Mouse (Mus musculus): ENCODE results near the gene Klf12.

Gene Klf12

DNA sequence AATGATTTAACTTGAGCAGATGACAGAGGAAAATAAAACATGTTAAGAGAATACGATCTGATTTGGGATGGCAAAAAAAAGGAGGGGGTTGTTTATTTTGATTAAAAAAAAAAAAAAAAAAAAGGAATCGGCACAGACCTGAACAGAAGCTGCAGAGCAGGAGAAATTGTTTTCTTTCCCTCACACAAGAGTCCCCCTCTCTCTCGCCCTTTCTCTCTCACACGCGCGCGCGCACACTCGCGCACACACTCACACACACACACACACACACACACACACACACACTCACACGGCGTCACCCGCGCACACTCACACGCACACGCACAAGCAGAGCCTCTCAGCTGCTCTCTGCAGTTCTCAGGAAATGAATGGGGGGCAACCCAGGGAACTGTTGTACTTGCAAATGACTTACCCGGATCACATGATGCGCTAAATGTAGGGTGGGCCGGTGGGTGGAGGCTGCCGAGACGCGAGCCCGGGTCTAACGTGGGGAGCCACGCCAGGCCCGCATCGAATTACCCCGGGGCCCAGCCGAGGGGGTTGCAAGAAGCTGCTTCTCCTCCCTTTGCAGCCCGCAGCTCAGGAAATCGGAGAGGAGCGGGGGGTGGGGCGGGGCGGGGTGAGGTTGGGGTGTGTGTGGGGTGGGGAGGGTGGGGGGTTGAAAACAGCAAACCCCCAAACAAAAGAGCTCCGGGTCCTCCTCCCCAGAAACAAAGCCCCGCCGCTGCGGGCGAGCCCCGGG lies at the start of gene Klf12:
Gene Klf12, minus strand, starts transcription at position 561 of the 742 bp plus-strand sequence.
- peak; percentile 40; the same call in 1 of the 2 replicates for ATAC-seq (ENCODE audit: insufficient number of reproducible peaks, low FRiP score, low TSS enrichment)

DNA sequence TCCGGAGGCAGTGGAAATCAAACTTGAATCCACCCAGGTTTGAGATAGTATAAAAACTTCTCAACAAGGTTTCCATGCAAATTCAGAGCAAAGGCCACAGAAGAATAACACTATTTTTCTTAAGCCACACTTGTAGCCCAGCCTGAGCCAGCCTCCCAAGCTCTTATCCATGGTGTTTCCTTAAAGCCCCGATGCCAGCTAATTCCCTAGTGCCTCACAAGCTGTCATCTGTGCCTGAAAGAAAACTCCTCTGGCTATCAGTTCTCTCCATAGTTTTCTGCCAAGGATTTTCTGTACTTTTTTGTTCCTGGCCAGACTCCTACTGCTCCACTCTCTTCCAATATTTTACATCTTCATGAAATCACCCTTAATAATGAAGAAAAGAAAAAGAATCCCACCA lies 48.9 kb upstream of the Klf12 start:
- ATAC-seq (ENCODE audit: insufficient number of reproducible peaks, low FRiP score, low TSS enrichment) = no peak

DNA sequence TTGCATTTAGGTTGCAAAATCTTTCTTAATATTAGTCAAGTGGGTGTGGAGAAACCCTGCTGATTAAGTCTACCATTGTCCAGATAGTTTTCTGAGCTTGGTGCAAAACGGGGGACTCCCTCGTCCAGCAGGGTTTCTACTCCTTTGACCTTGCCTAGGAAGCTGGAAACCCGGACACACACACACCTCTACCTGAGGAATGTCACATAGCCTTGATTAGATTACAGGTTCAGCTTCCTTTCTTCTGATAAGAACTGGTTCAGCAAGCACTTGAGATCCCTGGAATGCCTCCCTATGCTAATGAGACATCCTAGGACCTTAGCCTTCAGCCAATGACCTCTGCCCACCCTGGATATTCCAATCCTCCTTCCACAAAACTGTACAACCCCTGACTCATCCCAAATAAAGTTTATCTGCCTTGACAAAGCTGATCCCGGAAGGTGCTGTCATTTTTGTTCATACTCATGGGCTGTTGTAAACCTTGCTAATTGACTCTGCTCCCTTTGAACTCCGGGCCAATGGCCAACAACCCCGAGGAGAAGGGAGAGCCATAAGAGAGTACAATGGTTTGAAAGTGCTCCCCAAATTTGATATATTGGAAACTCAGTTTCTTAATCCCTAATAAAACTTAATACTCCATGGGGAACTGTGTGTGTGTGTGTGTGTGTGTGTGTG lies 44.3 kb upstream of the Klf12 start:
- no peak for ATAC-seq (ENCODE audit: insufficient number of reproducible peaks, low FRiP score, low TSS enrichment)

DNA sequence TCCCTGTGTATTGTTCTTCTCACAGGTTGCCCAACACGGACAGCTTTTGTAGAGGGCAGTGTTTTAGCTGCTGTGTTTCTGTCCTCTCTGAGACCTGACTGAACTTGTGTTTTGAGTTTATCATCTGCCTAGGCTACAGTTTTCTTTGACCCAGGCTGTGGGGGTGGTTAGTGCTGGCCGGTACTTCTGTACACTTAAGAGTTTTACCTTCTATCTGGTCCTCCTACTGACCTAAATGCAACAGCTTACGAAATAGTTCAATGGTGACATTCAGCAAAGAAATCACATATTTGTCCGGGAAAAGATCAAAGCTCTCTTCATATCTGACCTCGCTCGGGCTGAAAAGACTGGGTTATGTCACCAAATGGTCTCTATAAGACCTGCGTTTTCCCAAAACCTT lies 39.8 kb upstream of the Klf12 start:
- ATAC-seq (ENCODE audit: insufficient number of reproducible peaks, low FRiP score, low TSS enrichment) = no peak

DNA sequence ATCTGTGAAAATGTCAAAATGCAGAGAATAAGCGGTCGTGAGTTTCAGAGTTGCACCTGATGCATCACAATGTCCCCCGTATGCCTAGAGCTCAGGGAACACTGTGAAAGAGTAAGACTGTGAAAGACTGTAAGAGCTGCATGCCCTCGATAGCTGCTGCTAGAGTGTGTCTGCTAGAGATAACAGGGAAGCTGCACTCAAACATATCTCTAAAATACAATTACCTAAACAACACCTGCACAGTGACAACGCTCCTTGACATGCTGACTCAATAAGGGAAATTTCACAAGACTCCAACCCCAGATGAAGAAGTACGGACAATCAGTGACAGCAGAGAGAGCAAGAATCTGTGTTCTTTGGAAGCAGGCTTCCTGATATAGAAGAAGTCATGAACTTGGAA lies 37.5 kb upstream of the Klf12 start:
- no peak for ATAC-seq (ENCODE audit: insufficient number of reproducible peaks, low FRiP score, low TSS enrichment)

DNA sequence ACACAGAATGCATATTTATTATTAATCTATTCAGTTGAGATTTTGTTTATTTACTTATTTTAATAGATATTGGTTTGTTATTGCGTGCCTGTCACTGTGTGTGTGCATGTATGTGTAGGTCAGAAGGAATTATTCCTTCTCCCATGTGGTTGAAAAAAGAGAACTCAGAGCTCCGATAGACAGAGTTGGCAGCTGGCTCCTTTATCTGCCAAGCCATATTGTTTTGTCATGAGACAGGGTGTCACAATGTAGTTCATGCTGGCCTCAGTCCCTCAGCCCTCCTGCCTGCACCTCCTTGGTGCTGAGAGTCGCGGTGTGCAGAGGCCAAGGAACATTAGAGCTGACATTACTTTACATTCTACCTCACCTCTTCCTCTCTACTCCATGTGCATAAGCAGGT lies 32.3 kb upstream of the Klf12 start:
- ATAC-seq (ENCODE audit: insufficient number of reproducible peaks, low FRiP score, low TSS enrichment) = no peak

DNA sequence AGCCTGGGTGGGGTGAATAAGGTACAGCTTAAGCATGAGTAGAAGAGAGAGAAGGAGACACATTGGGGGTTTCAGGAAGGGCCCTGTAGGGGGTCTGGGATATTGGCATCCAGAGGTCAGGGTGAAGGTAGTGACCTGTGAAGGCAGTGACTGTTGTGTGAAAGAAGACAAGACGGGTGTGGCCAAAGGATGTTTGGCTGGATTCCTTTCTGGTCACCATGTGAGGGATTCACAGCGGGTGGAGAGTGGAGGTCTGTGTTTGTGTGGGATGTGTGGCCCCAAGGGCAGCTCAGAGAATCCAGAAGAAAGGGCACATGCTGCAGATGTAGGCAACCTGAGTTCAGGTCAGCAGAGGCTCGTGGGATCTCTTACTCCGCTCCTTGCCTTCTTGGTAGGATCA lies 29.6 kb upstream of the Klf12 start:
- ATAC-seq (ENCODE audit: insufficient number of reproducible peaks, low FRiP score, low TSS enrichment) = no peak

DNA sequence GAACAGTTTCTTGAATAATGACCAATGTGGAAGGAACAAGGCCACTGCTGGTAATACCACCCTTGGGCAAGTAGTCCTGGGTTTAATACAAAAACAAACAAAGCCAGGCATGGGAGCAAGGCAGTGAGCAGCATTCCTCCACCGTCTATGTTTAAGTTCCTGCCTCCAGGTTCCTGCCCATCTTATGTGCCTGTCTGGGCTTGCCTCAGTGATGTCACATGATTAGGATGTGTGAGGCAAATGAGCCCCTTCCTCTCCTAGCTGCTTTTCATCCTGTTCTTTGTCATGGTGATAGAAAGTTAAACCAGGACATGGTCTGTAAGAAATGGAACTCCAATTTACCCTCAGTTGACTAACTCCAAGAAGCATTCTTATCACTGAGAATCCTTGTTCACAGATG lies 16.4 kb upstream of the Klf12 start:
- ATAC-seq (ENCODE audit: insufficient number of reproducible peaks, low FRiP score, low TSS enrichment) = no peak

DNA sequence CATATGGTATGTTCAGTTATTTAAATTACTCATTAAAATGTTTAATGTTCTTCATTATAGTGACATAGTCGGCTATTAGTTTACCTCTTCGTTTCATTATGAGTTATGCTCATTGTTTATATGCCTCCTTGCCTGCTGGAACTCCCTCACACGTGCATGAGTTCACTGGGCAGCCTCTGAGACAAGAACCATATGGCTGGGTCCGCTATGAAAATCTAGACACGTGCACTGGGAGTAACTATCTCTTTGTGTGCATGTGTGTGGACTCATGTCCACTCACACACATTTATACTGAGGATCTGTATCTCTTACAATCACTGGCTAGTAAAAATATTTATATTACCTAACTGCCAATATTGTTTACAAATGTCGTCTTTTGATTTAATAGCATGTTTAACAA lies 14.4 kb upstream of the Klf12 start:
- no peak for ATAC-seq (ENCODE audit: insufficient number of reproducible peaks, low FRiP score, low TSS enrichment)

DNA sequence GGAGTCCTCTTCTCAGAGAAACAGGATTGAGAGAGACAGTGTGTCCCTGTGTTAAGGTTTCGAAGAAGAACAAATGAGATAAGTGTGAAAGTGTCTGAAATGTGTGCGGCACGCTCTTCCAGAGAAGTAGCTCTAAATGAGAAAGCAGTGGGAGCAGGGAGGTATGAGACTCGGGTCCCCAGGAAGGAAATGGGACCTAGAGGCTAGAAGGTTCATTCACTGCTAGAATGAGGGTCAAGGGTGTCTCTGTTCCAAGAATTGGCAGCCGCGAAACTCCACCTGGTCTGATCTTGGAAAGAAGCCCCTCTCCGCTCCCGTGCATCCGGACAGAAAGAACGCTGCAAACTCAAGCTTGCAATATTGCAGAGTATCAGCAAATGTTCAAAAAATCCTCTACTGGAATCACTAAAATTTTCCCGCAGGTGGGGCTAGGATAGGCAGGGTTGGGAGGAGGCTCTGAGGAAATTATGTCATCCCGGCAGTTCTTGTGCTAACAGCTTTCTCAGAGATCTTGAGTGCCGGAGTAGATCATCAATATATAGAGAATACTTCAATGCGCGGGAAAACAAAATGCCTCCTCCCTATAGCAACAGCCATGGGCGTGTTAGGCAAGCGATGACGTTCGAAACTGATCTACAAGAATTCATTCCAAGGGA lies 2.2 kb upstream of the Klf12 start:
- no peak for ATAC-seq (ENCODE audit: insufficient number of reproducible peaks, low FRiP score, low TSS enrichment)

DNA sequence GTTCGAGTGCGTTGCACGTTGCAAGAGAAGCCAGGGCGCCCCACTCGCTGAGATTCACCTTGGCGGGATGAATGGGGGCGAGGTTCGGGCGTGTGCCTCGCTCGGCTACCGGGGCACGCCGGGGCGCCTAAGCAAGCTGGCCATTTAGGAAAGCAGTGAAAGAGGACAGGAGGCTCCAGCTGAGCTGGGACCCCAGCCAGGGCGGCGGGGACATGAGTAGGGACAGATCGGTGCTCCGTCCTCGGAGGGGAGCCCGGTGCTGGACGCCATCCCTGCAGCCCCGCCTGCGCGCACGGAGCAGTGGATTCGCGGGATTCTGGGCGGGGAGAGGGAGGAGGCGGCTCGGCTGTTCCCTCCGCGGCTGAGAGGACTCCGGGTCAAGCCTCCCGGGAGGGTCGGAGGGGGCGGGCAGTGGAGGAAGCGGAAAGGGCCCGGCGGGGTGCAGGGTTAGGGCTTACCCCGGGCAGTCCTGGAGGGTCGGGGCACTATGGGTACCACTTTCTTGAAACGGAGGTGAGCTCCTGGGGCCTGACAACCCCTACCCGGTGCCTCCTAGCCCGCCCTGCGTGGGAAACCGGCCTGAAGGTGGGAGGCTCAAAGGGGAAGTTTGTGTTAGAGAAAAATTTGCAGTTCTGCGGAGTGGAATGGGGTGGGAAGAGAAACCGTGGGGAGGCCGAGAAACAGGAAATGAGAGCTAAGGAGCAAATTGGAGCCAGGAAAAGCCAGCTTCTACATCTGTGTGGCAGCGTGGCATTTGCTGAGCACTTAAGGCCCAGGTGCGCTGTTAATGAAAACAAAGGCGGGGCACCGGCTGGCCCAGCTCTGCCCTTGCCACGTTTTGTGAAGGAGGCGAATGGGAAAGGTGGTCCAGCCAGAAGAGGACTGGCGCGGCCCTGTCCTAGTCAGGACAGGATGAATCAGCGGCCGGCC lies 1.4 kb upstream of the Klf12 start:
- ATAC-seq (ENCODE audit: insufficient number of reproducible peaks, low FRiP score, low TSS enrichment) = peak; percentile 74

DNA sequence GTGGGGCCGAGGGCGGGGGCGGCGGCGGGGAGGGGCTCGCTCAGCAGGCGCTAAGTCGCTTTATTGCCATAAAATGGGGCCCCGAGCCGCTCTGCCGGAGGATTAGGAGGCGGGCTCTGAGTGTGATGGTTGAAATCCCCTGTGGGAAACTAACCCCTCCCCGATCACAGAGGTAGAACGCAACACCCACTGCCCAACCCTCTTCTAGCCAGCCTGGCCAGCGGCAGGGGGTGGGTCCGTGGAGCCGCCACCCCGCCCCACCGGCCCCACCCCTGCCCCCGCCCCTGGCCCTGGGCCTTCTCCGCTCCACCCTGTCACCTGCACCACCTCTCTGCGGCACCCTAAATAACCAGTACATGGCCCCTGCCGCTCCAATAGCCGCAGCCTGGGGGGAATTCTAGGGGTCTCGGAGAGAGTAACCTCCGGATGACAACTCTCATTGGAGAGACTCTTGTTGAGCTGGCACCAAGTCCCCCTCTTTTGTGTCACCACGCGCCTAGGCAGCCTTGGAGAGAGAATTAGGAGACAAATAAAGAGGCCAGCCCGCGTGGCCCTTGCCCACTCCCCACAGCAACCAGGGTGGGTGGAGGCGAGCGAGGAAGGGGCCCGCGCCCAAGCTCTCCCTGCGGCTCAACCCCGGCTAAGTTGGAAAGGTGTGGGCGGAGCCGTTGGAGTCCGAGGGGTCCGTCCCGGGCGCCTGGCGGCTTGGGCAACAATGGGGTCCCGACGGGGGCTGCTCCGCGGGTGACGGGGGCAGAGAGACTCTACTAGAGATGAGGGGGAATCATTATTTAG lies 579 bp upstream of the Klf12 start:
- peak; percentile 41 for ATAC-seq (ENCODE audit: insufficient number of reproducible peaks, low FRiP score, low TSS enrichment)

DNA sequence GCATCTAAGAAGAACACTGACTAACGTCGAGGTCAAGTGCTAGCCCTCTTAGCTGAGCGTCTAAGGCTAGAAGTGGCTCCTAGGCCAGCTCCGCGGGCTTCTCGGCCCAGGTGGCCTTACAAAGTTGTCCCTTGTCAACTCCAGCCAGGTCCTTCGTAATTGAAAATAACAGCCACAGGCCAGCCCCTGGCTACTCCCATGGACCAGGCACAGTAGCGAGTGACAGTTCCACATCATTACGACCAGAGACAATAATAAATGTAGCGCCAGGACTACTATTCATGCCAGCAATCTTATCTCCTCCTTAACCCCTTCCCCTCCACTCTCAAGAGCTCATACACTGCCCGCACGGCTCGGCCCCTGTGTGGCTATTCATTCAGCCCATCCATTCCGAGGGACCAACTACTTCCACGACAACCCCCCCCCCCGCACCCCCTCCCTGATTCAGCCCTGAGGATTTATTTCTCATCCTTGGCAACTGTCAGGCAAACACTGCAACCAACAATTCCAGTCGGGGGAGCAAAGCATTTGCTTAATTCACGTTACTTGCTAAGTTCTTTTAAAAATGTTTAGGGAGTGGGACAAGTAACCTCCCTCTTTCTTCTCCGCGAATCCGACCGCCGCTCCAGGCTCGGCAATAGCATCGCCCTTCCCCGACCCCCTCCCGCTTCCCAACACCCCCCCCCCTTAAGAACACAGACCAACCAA lies 914 bp downstream of the Klf12 start:
- ATAC-seq (ENCODE audit: insufficient number of reproducible peaks, low FRiP score, low TSS enrichment) = 0 out of 2 replicates have a peak, but pooled peaks have one; percentile 3

DNA sequence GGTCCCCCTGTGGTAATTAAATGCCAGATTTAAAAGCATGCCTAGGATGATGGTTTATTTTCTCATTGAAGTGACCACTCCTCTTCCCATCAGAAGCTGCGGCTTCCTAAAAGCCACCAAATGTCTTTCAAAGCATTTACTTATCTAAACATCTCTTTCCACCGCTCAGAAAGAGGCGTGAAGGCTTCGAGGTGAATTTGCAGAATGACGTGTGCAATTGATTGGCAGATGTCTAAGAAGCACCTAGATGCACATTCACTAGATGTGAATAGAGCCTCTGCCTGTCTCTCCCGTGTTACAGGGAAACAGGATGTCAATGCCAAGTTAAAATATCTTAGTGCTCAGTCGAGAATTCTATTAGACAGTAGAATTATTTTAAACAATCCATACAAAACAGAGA lies 1.8 kb downstream of the Klf12 start:
- no peak for ATAC-seq (ENCODE audit: insufficient number of reproducible peaks, low FRiP score, low TSS enrichment)

DNA sequence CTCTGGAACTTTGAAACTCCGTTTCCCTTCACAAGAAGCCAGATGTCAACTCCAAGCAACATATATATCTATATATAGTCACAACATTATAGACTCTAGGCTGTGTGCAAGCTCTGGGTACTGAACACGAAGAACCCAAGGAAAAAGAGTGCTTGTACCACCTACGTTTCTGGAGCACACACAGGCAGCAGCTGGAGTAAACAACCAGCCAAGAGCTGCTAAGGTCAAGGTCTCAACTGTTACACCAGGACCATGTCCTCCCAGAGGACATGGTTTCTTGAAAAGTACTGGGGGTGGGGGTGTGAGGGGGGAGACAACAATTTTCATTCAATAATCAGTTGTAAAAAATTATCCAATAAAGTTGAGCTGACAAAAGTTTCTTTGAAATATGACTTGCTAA lies 2.7 kb downstream of the Klf12 start:
- no peak for ATAC-seq (ENCODE audit: insufficient number of reproducible peaks, low FRiP score, low TSS enrichment)

DNA sequence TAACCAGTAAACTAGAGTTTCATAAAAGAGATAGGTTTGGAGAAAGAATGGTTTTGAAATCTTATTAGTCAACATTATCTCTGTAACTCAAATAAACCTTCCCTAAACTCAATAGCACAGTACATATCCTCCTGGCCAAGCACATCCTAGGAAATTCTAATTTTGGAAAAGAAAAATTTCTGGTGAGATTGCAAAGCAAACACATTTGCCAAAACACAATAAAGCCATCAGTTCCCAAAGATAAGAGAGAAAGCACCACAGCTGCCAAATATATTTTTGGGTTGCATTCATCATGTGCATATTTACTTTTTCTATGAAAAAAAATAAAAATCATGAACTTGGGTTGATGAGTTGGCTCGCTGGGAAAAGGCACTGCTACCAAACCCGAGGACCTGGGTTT lies 10.3 kb downstream of the Klf12 start:
- no peak for ATAC-seq (ENCODE audit: insufficient number of reproducible peaks, low FRiP score, low TSS enrichment)

DNA sequence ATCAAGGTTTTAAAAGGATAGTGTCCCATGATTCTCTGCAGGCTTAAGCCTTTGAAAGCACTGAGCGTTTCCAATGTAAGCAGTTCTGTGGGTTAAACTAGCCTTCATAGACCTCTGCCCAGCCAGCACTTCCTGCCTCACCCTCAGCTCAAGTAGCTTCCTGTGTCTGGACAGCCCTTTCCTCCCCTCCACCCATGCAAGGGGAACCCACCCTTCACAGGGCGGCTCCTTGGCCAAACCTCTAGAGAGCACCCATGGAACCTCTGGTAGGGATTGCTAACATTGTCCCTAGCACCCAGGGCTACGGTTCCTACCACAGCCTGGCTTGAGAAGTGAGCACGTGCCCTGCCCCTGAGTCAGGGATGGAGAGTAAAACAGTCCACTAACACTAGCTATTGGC lies 23.9 kb downstream of the Klf12 start:
- no peak for ATAC-seq (ENCODE audit: insufficient number of reproducible peaks, low FRiP score, low TSS enrichment)

DNA sequence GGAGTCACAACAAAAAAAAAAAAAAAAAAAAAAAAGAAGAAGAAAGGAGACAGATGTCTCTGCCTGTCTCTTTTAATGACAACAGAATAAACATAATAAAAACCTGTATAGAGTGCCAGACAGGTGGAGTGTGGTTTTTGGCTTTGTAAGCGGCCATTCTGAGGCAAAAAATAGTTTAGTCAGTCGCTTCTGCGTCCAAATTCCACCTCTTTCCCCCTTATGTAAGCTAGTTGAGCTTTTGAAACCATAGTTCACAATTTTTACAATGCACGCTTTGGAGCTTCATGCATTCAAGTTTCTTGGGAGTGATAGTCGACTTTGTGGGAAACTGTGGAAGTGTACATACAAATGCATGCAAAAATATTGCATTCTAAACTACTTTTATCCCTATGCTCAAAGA lies 41.4 kb downstream of the Klf12 start:
- ATAC-seq (ENCODE audit: insufficient number of reproducible peaks, low FRiP score, low TSS enrichment) = no peak

DNA sequence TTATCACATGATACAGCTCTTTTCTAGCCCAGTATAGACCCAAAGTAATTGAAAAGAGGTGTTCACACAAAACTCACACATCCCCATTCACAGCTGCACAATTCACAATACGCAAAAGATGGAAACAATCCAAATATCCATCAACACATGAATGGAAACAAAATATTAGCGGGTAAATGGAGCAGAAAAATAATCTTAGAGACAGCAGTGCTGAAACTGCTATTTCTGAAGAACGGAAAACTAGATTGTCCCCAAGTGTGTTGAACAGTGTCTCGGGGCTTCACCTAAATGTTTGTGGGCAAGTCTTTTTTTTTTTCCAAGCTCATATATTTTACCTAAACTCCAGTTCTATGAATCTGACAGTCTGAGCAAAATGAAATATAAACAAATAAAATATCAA lies 44.6 kb downstream of the Klf12 start:
- no peak for ATAC-seq (ENCODE audit: insufficient number of reproducible peaks, low FRiP score, low TSS enrichment)
